Mouse (Mus musculus) neural tube, embryonic 14.5 days (tissue): ENCODE results near the gene Zfp706. TPM values are rescaled to one million over a fixed set of nuclear protein-coding genes. Genes with fewer than 3 reads are reported as not detected.

Experiments
- ATAC-seq: fragments of 200-750 bp; cut with Nextera tagmentation; 2 replicates; pipeline ENCODE4 v1.8.0; 2017; ENCODE audit warnings: low read depth, mild to moderate bottlenecking, moderate TSS enrichment, moderate library complexity
- H3K27ac ChIP-seq: fragments of 300-500 bp; sonication (generic); 2 replicates; pipeline ENCODE4 v1.5.1; 2014; ENCODE audit warnings: low read depth, mild to moderate bottlenecking, control low read depth, low read length, moderate library complexity, mixed read lengths
- H3K27me3 ChIP-seq: fragments of 300-500 bp; sonication (generic); 2 replicates; pipeline ENCODE4 v1.6.1; 2014; ENCODE audit warnings: low read length; ENCODE audit not compliant: control insufficient read depth, insufficient read depth
- H3K36me3 ChIP-seq: fragments of 300-500 bp; sonication (generic); 2 replicates; pipeline ENCODE4 v1.6.1; 2014; ENCODE audit warnings: low read length, mixed read lengths; ENCODE audit not compliant: control insufficient read depth, insufficient read depth
- H3K4me1 ChIP-seq: fragments of 300-500 bp; sonication (generic); 2 replicates; pipeline ENCODE4 v1.6.1; 2014; ENCODE audit warnings: low read length; ENCODE audit not compliant: control insufficient read depth, insufficient read depth
- H3K4me2 ChIP-seq: fragments of 300-500 bp; sonication (generic); 2 replicates; pipeline ENCODE4 v1.6.1; 2014; ENCODE audit warnings: mild to moderate bottlenecking, low read depth, low read length, control low read depth
- H3K4me3 ChIP-seq: fragments of 300-500 bp; sonication (generic); 2 replicates; pipeline ENCODE4 v1.5.1; 2014; ENCODE audit warnings: low read depth, low read length, control low read depth, mixed read lengths
- H3K9ac ChIP-seq: fragments of 300-500 bp; sonication (generic); replicated peaks from 2 replicates; pipeline ENCODE4 v1.6.1; 2014; ENCODE audit warnings: low read depth, mild to moderate bottlenecking, control low read depth, low read length, mixed read lengths
- H3K9me3 ChIP-seq: fragments of 300-500 bp; sonication (generic); 2 replicates; pipeline ENCODE4 v1.6.1; 2016; ENCODE audit warnings: low read length; ENCODE audit not compliant: control insufficient read depth
- WGBS: fragments of 180-500 bp; shearing (Covaris S2); extraction: QIAGEN DNeasy Blood & Tissue Kit; methylation state at CpG from one replicate; pipeline ENCODE4 v1.1.7; 2014; 5-methylcytosine and 5-hydroxymethylcytosine counted together
- polyA plus RNA-seq: library from polyadenylated mRNA; unstranded; fragments of >200 nt; fragmentation: Nextera tagmentation; extraction: Ambion mirVana; gene quantifications from 2 replicates; pipeline ENCODE4 v1.2.1, GENCODE M21; 2014

Zfp706 gene
- polyA plus RNA-seq, 1 experiment from 2014 or later, result 463 TPM

GRCm38 (mm10) chr15:36977823-36978222 lies 29.8 kb downstream of the Zfp706 start:
- Histone ChIP-seq H3K9ac (no peak overlapping the region), H3K9me3 (no peaks in the 10 kb centered on the region), H3K27ac (no peak overlapping the region), H3K27me3 (no peaks in the 10 kb centered on the region), H3K4me3 (no peak overlapping the region), H3K4me2 (no peak overlapping the region), H3K36me3 (no peaks in the 10 kb centered on the region), H3K4me1 (peaks cover 11% of the 10 kb centered on the region)
- ATAC-seq, result no peak
- 90% methylated on average over 8 of the region's 8 CpGs for WGBS

- no peak overlapping the region for H3K4me3 ChIP-seq
- H3K9me3 ChIP-seq, result no peaks in the 10 kb centered on the region
- peaks cover 11% of the 10 kb centered on the region for H3K4me1 ChIP-seq
- H3K36me3 ChIP-seq, result no peaks in the 10 kb centered on the region
- no peaks in the 10 kb centered on the region for H3K27me3 ChIP-seq
- no peak overlapping the region for H3K27ac ChIP-seq
- no peak overlapping the region for H3K9ac ChIP-seq
- 95% methylated on average over 5 of the region's 5 CpGs for WGBS
- no peak overlapping the region for H3K4me2 ChIP-seq
- ATAC-seq, result no peak
Observed at GRCm38 (mm10) chr15:36975690-36976089, 31.9 kb downstream of the Zfp706 start.

GRCm38 (mm10) chr15:36975256-36975620 lies 32.3 kb downstream of the Zfp706 start:
- Histone ChIP-seq H3K9ac (no peak overlapping the region), H3K27me3 (no peaks in the 10 kb centered on the region), H3K9me3 (no peaks in the 10 kb centered on the region), H3K4me1 (peaks cover 9% of the 10 kb centered on the region), H3K4me3 (no peak overlapping the region), H3K4me2 (no peak overlapping the region), H3K36me3 (no peaks in the 10 kb centered on the region), H3K27ac (no peak overlapping the region)
- 97% methylated on average over 2 of the region's 2 CpGs for WGBS
- no peak for ATAC-seq

- ATAC-seq, result no peak
- Histone ChIP-seq H3K4me1 (peaks cover 4% of the 10 kb centered on the region; the same call in 1 of the 2 replicates), H3K27me3 (no peaks in the 10 kb centered on the region), H3K4me2 (no peak overlapping the region), H3K9me3 (no peaks in the 10 kb centered on the region), H3K4me3 (no peak overlapping the region), H3K9ac (no peak overlapping the region), H3K27ac (no peak overlapping the region), H3K36me3 (no peaks in the 10 kb centered on the region)
- WGBS, result 72% methylated on average over 6 of the region's 6 CpGs
Observed at GRCm38 (mm10) chr15:36974614-36975255, 32.8 kb downstream of the Zfp706 start.

- Histone ChIP-seq H3K4me2 (no peak overlapping the region), H3K36me3 (no peaks in the 10 kb centered on the region), H3K4me1 (peaks cover 5% of the 10 kb centered on the region), H3K27ac (no peak overlapping the region), H3K4me3 (no peak overlapping the region), H3K9me3 (no peaks in the 10 kb centered on the region), H3K9ac (no peak overlapping the region), H3K27me3 (no peaks in the 10 kb centered on the region)
- 83% methylated on average over 7 of the region's 7 CpGs for WGBS
- ATAC-seq, result no peak
Observed at GRCm38 (mm10) chr15:36973714-36974113, 33.9 kb downstream of the Zfp706 start.

GRCm38 (mm10) chr15:36973290-36973689 lies 34.3 kb downstream of the Zfp706 start:
- 77% methylated on average over 6 of the region's 6 CpGs for WGBS
- H3K4me1 ChIP-seq, result peaks cover 8% of the 10 kb centered on the region
- no peak for ATAC-seq
- no peaks in the 10 kb centered on the region for H3K36me3 ChIP-seq
- H3K4me2 ChIP-seq, result no peak overlapping the region
- H3K9me3 ChIP-seq, result no peaks in the 10 kb centered on the region
- H3K9ac ChIP-seq, result no peak overlapping the region
- no peaks in the 10 kb centered on the region for H3K27me3 ChIP-seq
- H3K4me3 ChIP-seq, result no peak overlapping the region
- peak overlapping the region; percentile 23; the same call in 1 of the 2 replicates for H3K27ac ChIP-seq

GRCm38 (mm10) chr15:36969794-36970193 lies 37.8 kb downstream of the Zfp706 start:
- Histone ChIP-seq H3K4me1 (peaks cover 20% of the 10 kb centered on the region), H3K4me3 (no peak overlapping the region), H3K4me2 (no peak overlapping the region), H3K9ac (no peak overlapping the region), H3K36me3 (no peaks in the 10 kb centered on the region), H3K27ac (no peak overlapping the region), H3K9me3 (no peaks in the 10 kb centered on the region), H3K27me3 (no peaks in the 10 kb centered on the region)
- no peak for ATAC-seq
- 86% methylated on average over 5 of the region's 5 CpGs for WGBS

- peak overlapping the region; percentile 20 for H3K4me3 ChIP-seq
- no peaks in the 10 kb centered on the region for H3K27me3 ChIP-seq
- 32% methylated on average over 1 of the region's 1 CpGs for WGBS
- H3K9me3 ChIP-seq, result no peaks in the 10 kb centered on the region
- peak overlapping the region; percentile 41 for H3K9ac ChIP-seq
- ATAC-seq, result no peak
- peak overlapping the region; percentile 56 for H3K4me2 ChIP-seq
- peaks cover 20% of the 10 kb centered on the region for H3K4me1 ChIP-seq
- H3K36me3 ChIP-seq, result no peaks in the 10 kb centered on the region
- H3K27ac ChIP-seq, result peak overlapping the region; percentile 96
Observed at GRCm38 (mm10) chr15:36968295-36968694, 39.3 kb downstream of the Zfp706 start.

GRCm38 (mm10) chr15:36967381-36968211 lies 40.0 kb downstream of the Zfp706 start:
- ATAC-seq, result peak; percentile 92
- Histone ChIP-seq H3K9me3 (no peaks in the 10 kb centered on the region), H3K9ac (peak overlapping the region; percentile 41), H3K27me3 (no peaks in the 10 kb centered on the region), H3K36me3 (no peaks in the 10 kb centered on the region), H3K27ac (peak overlapping the region; percentile 96), H3K4me2 (peak overlapping the region; percentile 56), H3K4me1 (peaks cover 20% of the 10 kb centered on the region), H3K4me3 (peak overlapping the region; percentile 20)
- 10% methylated on average over 24 of the region's 24 CpGs for WGBS
